Mouse (Mus musculus) lung, adult 10 weeks (tissue): ENCODE data around the gene Gad1. TPM values are rescaled to one million over a fixed set of nuclear protein-coding genes. Genes with fewer than 3 reads are reported as not detected.

ENCODE experiments used
- polyA plus RNA-seq: library from polyadenylated mRNA; stranded (reverse); fragments of 350-450 nt; fragmentation: Illumina TruSeq; extraction: RNeasy Lipid Tissue Mini Kit (QIAGEN cat#74804); gene quantifications from one replicate; pipeline ENCODE4 v1.2.3, GENCODE M21; 2014; ENCODE audit warnings: low read depth, low replicate concordance; ENCODE audit not compliant: insufficient read depth

The Gad1 gene
- 0.63 TPM for polyA plus RNA-seq

GRCm38 (mm10) chr2:70552772-70553171 lies at the start of gene Gad1:
Gene Gad1 (plus strand): TSS chr2:70553072.

GRCm38 (mm10) chr2:70508496-70508895 lies 44.4 kb upstream of the Gad1 start, which contains the start of gene Erich2:
Gene Erich2 (plus strand): TSS chr2:70508819.

Other genes starting within 250 kb of the Gad1 start
- gene Sp5, start 78.1 kb upstream of the Gad1 start, polyA plus RNA-seq = 1.1 TPM
- 10.8 TPM for gene Erich2, start 44.3 kb upstream of the Gad1 start, polyA plus RNA-seq
- 58.3 TPM for gene Gorasp2, start 108.5 kb downstream of the Gad1 start, polyA plus RNA-seq
- not detected for gene Gm26558, start 109.0 kb downstream of the Gad1 start, polyA plus RNA-seq